Mouse (Mus musculus): ENCODE measurements around the gene Slc25a30. TPM values are rescaled to one million over a fixed set of nuclear protein-coding genes. Genes with fewer than 3 reads are reported as not detected.

The Slc25a30 gene
- polyA plus RNA-seq, 1 experiment: not detected

DNA sequence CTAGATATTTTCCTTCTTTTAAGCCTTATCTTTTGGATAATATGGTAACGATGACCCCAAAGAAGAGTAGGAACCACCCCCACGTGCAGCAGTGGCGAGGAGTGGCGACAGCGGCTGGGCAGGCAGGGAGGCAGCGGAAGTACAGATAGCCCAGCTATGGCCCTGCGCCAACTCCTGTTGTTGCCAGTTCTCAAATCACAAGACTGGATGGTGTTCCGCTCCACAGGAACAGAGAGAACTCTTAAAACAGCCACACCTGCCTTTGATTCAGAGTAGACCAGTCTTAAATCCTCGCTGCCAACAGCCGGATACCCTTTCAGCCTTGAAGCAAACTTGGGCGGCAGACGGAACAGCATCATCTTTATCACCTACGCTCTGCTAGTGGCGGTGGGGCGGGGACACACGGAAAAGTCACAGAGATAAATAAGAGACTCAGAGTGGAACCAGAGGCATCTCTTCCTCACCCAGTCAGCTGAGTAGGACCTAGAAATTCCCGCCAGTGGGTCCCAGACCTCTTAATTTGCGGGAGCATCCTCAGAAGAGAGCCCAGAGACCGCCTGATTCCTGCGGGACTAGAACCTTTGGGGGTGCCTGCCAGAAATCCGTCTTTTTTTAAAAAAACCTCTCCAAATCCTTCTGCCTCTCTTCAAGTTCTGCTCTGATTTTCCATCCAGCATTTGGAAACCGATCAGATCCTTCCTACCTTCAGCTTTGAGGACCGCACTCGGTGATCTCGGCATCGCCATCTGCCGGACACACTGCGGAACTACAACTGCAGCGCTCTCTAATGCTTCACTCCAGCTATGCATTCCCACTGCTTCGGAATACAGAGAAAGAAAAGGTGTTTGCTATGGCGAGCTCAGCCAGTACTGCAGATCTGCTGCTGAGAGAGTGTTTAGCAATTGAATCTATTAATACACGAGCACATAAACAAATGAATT lies 42.3 kb upstream of the Slc25a30 start:
- Histone ChIP-seq H3K4me1 (ENCODE audit: control insufficient read depth, insufficient read depth, low read length) (peaks cover 19% of the 10 kb centered on the region), H3K27ac (ENCODE audit: insufficient read depth, low read depth, low read length) (no peak overlapping the region), H3K4me3 (ENCODE audit: insufficient read depth, low read depth, low read length) (peak overlapping the region; percentile 22)
- 5% methylated on average over 32 of the region's 32 CpGs for WGBS
- no peak for TF ChIP-seq POLR2A (IDR thresholded peaks at IDR 0.05; ENCODE audit: insufficient read depth, low read depth, low read length)
- TF ChIP-seq CTCF (IDR thresholded peaks at IDR 0.05; ENCODE audit: insufficient read depth, low read depth, low read length): peak; percentile 86

- WGBS: 56% methylated on average over 11 of the region's 11 CpGs
- Histone ChIP-seq H3K4me1 (ENCODE audit: control insufficient read depth, insufficient read depth, low read length) (peaks cover 12% of the 10 kb centered on the region), H3K4me3 (ENCODE audit: insufficient read depth, low read depth, low read length) (no peak overlapping the region), H3K27ac (ENCODE audit: insufficient read depth, low read depth, low read length) (no peak overlapping the region)
- TF ChIP-seq CTCF (IDR thresholded peaks at IDR 0.05; ENCODE audit: insufficient read depth, low read depth, low read length) (no peak), POLR2A (IDR thresholded peaks at IDR 0.05; ENCODE audit: insufficient read depth, low read depth, low read length) (no peak)
Observed at GRCm38 (mm10) chr14:75828221-75828620, 41.4 kb upstream of the Slc25a30 start.

GRCm38 (mm10) chr14:75826851-75827410 lies 40.1 kb upstream of the Slc25a30 start:
- Histone ChIP-seq H3K4me3 (ENCODE audit: insufficient read depth, low read depth, low read length) (no peak overlapping the region), H3K4me1 (ENCODE audit: control insufficient read depth, insufficient read depth, low read length) (peaks cover 12% of the 10 kb centered on the region), H3K27ac (ENCODE audit: insufficient read depth, low read depth, low read length) (no peak overlapping the region)
- 85% methylated on average over 3 of the region's 3 CpGs for WGBS
- TF ChIP-seq CTCF (IDR thresholded peaks at IDR 0.05; ENCODE audit: insufficient read depth, low read depth, low read length) (no peak), POLR2A (IDR thresholded peaks at IDR 0.05; ENCODE audit: insufficient read depth, low read depth, low read length) (no peak)

GRCm38 (mm10) chr14:75820007-75820406 lies 33.2 kb upstream of the Slc25a30 start:
- TF ChIP-seq POLR2A (IDR thresholded peaks at IDR 0.05; ENCODE audit: insufficient read depth, low read depth, low read length) (no peak), CTCF (IDR thresholded peaks at IDR 0.05; ENCODE audit: insufficient read depth, low read depth, low read length) (no peak)
- Histone ChIP-seq H3K4me3 (ENCODE audit: insufficient read depth, low read depth, low read length) (no peak overlapping the region), H3K4me1 (ENCODE audit: control insufficient read depth, insufficient read depth, low read length) (no peaks in the 10 kb centered on the region), H3K27ac (ENCODE audit: insufficient read depth, low read depth, low read length) (no peak overlapping the region)
- 79% methylated on average over 5 of the region's 5 CpGs for WGBS

DNA sequence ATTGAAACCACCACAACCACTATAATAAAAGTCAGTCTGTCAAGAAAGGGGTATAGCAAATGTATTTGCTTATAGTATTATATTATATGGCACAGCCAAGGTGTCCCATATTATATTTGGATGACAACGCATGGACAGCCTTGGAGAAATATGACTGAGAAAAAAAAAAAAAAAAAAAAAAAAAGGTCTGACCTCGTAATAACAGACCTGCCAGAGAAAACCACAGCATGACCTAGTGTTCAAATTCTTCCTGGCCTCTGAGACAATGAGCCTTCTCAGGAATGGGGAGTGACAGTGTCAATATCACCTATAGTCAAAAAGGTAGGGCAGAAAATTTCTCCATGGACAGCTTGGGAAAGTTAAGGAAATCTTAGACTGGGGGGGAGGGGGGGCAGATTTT lies 32.5 kb upstream of the Slc25a30 start:
- no peak for TF ChIP-seq POLR2A (IDR thresholded peaks at IDR 0.05; ENCODE audit: insufficient read depth, low read depth, low read length)
- TF ChIP-seq CTCF (IDR thresholded peaks at IDR 0.05; ENCODE audit: insufficient read depth, low read depth, low read length): no peak
- no peaks in the 10 kb centered on the region for H3K4me1 ChIP-seq (ENCODE audit: control insufficient read depth, insufficient read depth, low read length)
- no peak overlapping the region for H3K4me3 ChIP-seq (ENCODE audit: insufficient read depth, low read depth, low read length)
- no peak overlapping the region for H3K27ac ChIP-seq (ENCODE audit: insufficient read depth, low read depth, low read length)
- 92% methylated on average over 2 of the region's 2 CpGs for WGBS

- Histone ChIP-seq H3K4me3 (ENCODE audit: insufficient read depth, low read depth, low read length) (no peak overlapping the region), H3K27ac (ENCODE audit: insufficient read depth, low read depth, low read length) (no peak overlapping the region), H3K4me1 (ENCODE audit: control insufficient read depth, insufficient read depth, low read length) (no peaks in the 10 kb centered on the region)
- WGBS: 93% methylated on average over 2 of the region's 2 CpGs
- no peak for TF ChIP-seq POLR2A (IDR thresholded peaks at IDR 0.05; ENCODE audit: insufficient read depth, low read depth, low read length)
- no peak for TF ChIP-seq CTCF (IDR thresholded peaks at IDR 0.05; ENCODE audit: insufficient read depth, low read depth, low read length)
Observed at GRCm38 (mm10) chr14:75818528-75818927, 31.7 kb upstream of the Slc25a30 start.

DNA sequence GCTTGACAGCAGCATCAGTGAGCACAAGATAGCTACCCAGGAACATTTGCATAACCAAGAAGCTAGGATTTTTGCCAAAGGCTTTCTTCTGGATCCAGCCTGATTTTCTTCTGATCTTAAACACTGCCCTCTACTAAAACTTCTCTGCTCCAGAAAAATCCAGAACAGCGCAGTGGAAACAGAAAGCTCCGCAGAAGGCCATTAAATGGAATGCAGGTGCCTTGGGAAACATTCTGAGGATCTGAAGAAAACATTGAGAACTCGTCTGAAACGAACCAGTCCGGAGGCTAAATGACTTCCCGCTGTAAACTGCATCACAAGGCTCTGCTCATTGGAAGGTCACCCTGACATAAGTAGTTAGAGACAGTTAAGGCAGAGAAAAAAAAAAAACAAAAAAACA lies 23.1 kb upstream of the Slc25a30 start:
- H3K4me1 ChIP-seq (ENCODE audit: control insufficient read depth, insufficient read depth, low read length): no peaks in the 10 kb centered on the region
- H3K27ac ChIP-seq (ENCODE audit: insufficient read depth, low read depth, low read length): no peak overlapping the region
- H3K4me3 ChIP-seq (ENCODE audit: insufficient read depth, low read depth, low read length): no peak overlapping the region
- WGBS: 79% methylated on average over 6 of the region's 6 CpGs
- TF ChIP-seq POLR2A (IDR thresholded peaks at IDR 0.05; ENCODE audit: insufficient read depth, low read depth, low read length): no peak
- TF ChIP-seq CTCF (IDR thresholded peaks at IDR 0.05; ENCODE audit: insufficient read depth, low read depth, low read length): no peak

- TF ChIP-seq POLR2A (IDR thresholded peaks at IDR 0.05; ENCODE audit: insufficient read depth, low read depth, low read length): no peak
- no peak for TF ChIP-seq CTCF (IDR thresholded peaks at IDR 0.05; ENCODE audit: insufficient read depth, low read depth, low read length)
- Histone ChIP-seq H3K27ac (ENCODE audit: insufficient read depth, low read depth, low read length) (no peak overlapping the region), H3K4me1 (ENCODE audit: control insufficient read depth, insufficient read depth, low read length) (no peaks in the 10 kb centered on the region), H3K4me3 (ENCODE audit: insufficient read depth, low read depth, low read length) (no peak overlapping the region)
- WGBS: 61% methylated on average over 8 of the region's 8 CpGs
Observed at GRCm38 (mm10) chr14:75807800-75808199, 21.0 kb upstream of the Slc25a30 start.

GRCm38 (mm10) chr14:75797769-75798386 lies 11.0 kb upstream of the Slc25a30 start:
- WGBS: 61% methylated on average over 5 of the region's 5 CpGs
- no peak overlapping the region for H3K4me3 ChIP-seq (ENCODE audit: insufficient read depth, low read depth, low read length)
- H3K4me1 ChIP-seq (ENCODE audit: control insufficient read depth, insufficient read depth, low read length): no peaks in the 10 kb centered on the region
- no peak overlapping the region for H3K27ac ChIP-seq (ENCODE audit: insufficient read depth, low read depth, low read length)
- TF ChIP-seq POLR2A (IDR thresholded peaks at IDR 0.05; ENCODE audit: insufficient read depth, low read depth, low read length) (no peak), CTCF (IDR thresholded peaks at IDR 0.05; ENCODE audit: insufficient read depth, low read depth, low read length) (no peak)
